ENCODE assay signal across 10 mouse cellular contexts in genomic region chr9:48361815-48362631, GRCm38 (mm10). TPM values are rescaled to one million over a fixed set of nuclear protein-coding genes. Genes with fewer than 3 reads are reported as not detected.
A peak's percentile ranks its signal among the peaks of the same experiment; 100 is the strongest.
DNase-seq lines count a peak whose midpoint lies in the region; ATAC-seq lines count a peak whose summit lies in the region.
"Had no signal": no experiment of that assay in that cellular context is flagged by ENCODE, and none has a peak within 500 bp of the region (broad histone marks: within the 10 kb centered on the region; RNA-seq: fewer than 3 reads in every experiment).

No protein-coding gene starts in this region.

- no peak overlapping the region for H3K27ac ChIP-seq in forebrain, embryonic 14.5 days (ENCODE audit: low read depth, low read length)
- H3K27ac ChIP-seq in forebrain, embryonic 16.5 days (ENCODE audit: low read length): no peak overlapping the region
- H3K27ac ChIP-seq in midbrain, embryonic 14.5 days (replicated peaks; ENCODE audit: low read depth, low read length): 0 out of 2 replicates have a peak overlapping the region, but pooled peaks have one; percentile 26
- H3K27ac ChIP-seq in midbrain, embryonic 16.5 days (ENCODE audit: low read length): no peak overlapping the region
- H3K27ac ChIP-seq in stomach, embryonic 16.5 days (ENCODE audit: low read length): no peak overlapping the region
- no peak overlapping the region for H3K27ac ChIP-seq in midbrain, embryonic 10.5 days (replicated peaks)

- no peaks in the 10 kb centered on the region for H3K9me3 ChIP-seq in forebrain, embryonic 14.5 days (replicated peaks; ENCODE audit: control insufficient read depth, low read length)
- no peaks in the 10 kb centered on the region for H3K9me3 ChIP-seq in forebrain, embryonic 16.5 days (ENCODE audit: control insufficient read depth, low read length)
- no peaks in the 10 kb centered on the region for H3K9me3 ChIP-seq in midbrain, embryonic 14.5 days (ENCODE audit: control insufficient read depth, low read length)
- no peaks in the 10 kb centered on the region for H3K9me3 ChIP-seq in midbrain, embryonic 16.5 days (replicated peaks; ENCODE audit: control insufficient read depth, low read length, poor library complexity, severe bottlenecking)
- no peaks in the 10 kb centered on the region for H3K9me3 ChIP-seq in stomach, embryonic 16.5 days (replicated peaks; ENCODE audit: control insufficient read depth, low read length)
- no peaks in the 10 kb centered on the region for H3K9me3 ChIP-seq in midbrain, embryonic 10.5 days (replicated peaks)

- H3K36me3 ChIP-seq in forebrain, embryonic 14.5 days (ENCODE audit: control insufficient read depth, insufficient read depth, low read length): no peaks in the 10 kb centered on the region
- no peaks in the 10 kb centered on the region for H3K36me3 ChIP-seq in forebrain, embryonic 16.5 days (ENCODE audit: control insufficient read depth, insufficient read depth)
- H3K36me3 ChIP-seq in midbrain, embryonic 14.5 days (ENCODE audit: control insufficient read depth, insufficient read depth, low read length): no peaks in the 10 kb centered on the region
- no peaks in the 10 kb centered on the region for H3K36me3 ChIP-seq in midbrain, embryonic 16.5 days (ENCODE audit: control insufficient read depth, insufficient read depth, low read length)
- no peaks in the 10 kb centered on the region for H3K36me3 ChIP-seq in stomach, embryonic 16.5 days (ENCODE audit: control insufficient read depth, insufficient read depth, low read length)
- H3K36me3 ChIP-seq in midbrain, embryonic 10.5 days: no peaks in the 10 kb centered on the region

- DNase-seq in forebrain, embryonic 14.5 days (ENCODE audit: low spot score): peak; percentile 51
- DNase-seq in midbrain, embryonic 14.5 days: no peak
- DNase-seq in liver: peak; percentile 87
- no peak for DNase-seq in frontal cortex, postnatal 14 days (ENCODE audit: low spot score in 2 of 2)
- no peak for DNase-seq in midbrain, embryonic 10.5 days (ENCODE audit: low spot score)
- DNase-seq: cerebellum, postnatal 25 days had no signal

- WGBS in forebrain, embryonic 14.5 days: 63% methylated on average over 14 of the region's 14 CpGs
- WGBS in forebrain, embryonic 16.5 days: 51% methylated on average over 14 of the region's 14 CpGs
- 64% methylated on average over 14 of the region's 14 CpGs for WGBS in midbrain, embryonic 14.5 days
- 60% methylated on average over 14 of the region's 14 CpGs for WGBS in midbrain, embryonic 16.5 days
- 71% methylated on average over 14 of the region's 14 CpGs for WGBS in stomach, embryonic 16.5 days
- 72% methylated on average over 14 of the region's 14 CpGs for WGBS in midbrain, embryonic 10.5 days

- H3K9ac ChIP-seq in forebrain, embryonic 14.5 days (ENCODE audit: low read length): no peak overlapping the region
- H3K9ac ChIP-seq in forebrain, embryonic 16.5 days (replicated peaks; ENCODE audit: low read depth, low read length): no peak overlapping the region
- no peak overlapping the region for H3K9ac ChIP-seq in midbrain, embryonic 14.5 days (replicated peaks; ENCODE audit: low read length)
- H3K9ac ChIP-seq in midbrain, embryonic 16.5 days (ENCODE audit: low read depth, low read length): no peak overlapping the region
- no peak overlapping the region for H3K9ac ChIP-seq in stomach, embryonic 16.5 days (ENCODE audit: low read length)

- H3K4me2 ChIP-seq in forebrain, embryonic 14.5 days (ENCODE audit: low read length): no peak overlapping the region
- no peak overlapping the region for H3K4me2 ChIP-seq in forebrain, embryonic 16.5 days (ENCODE audit: low read length)
- no peak overlapping the region for H3K4me2 ChIP-seq in midbrain, embryonic 14.5 days (ENCODE audit: low read length)
- no peak overlapping the region for H3K4me2 ChIP-seq in midbrain, embryonic 16.5 days (ENCODE audit: low read length)
- no peak overlapping the region for H3K4me2 ChIP-seq in stomach, embryonic 16.5 days (ENCODE audit: low read depth, low read length)

- H3K4me3 ChIP-seq in forebrain, embryonic 14.5 days (ENCODE audit: low read depth, low read length): no peak overlapping the region
- no peak overlapping the region for H3K4me3 ChIP-seq in forebrain, embryonic 16.5 days (replicated peaks; ENCODE audit: low read length)
- H3K4me3 ChIP-seq in midbrain, embryonic 14.5 days (replicated peaks; ENCODE audit: low read depth, low read length): no peak overlapping the region
- H3K4me3 ChIP-seq in midbrain, embryonic 16.5 days (ENCODE audit: low read depth, low read length): no peak overlapping the region
- no peak overlapping the region for H3K4me3 ChIP-seq in stomach, embryonic 16.5 days (replicated peaks; ENCODE audit: low read length)
- no peak overlapping the region for H3K4me3 ChIP-seq in midbrain, embryonic 10.5 days

- ATAC-seq in forebrain, embryonic 14.5 days: no peak
- no peak for ATAC-seq in forebrain, embryonic 16.5 days
- ATAC-seq in midbrain, embryonic 14.5 days (ENCODE audit: low FRiP score, low TSS enrichment): no peak
- ATAC-seq in midbrain, embryonic 16.5 days: no peak
- peak; percentile 73 for ATAC-seq in stomach, embryonic 16.5 days (ENCODE audit: insufficient read depth, low FRiP score)
- ATAC-seq: Patski had no signal

- H3K27me3 ChIP-seq in forebrain, embryonic 14.5 days (replicated peaks; ENCODE audit: control insufficient read depth, insufficient read depth, low read length): no peaks in the 10 kb centered on the region
- no peaks in the 10 kb centered on the region for H3K27me3 ChIP-seq in forebrain, embryonic 16.5 days (replicated peaks; ENCODE audit: control insufficient read depth, insufficient read depth, low read length)
- no peaks in the 10 kb centered on the region for H3K27me3 ChIP-seq in midbrain, embryonic 14.5 days (ENCODE audit: control insufficient read depth, insufficient read depth, low read length)
- no peaks in the 10 kb centered on the region for H3K27me3 ChIP-seq in midbrain, embryonic 16.5 days (ENCODE audit: control insufficient read depth, insufficient read depth, low read depth, low read length)
- no peaks in the 10 kb centered on the region for H3K27me3 ChIP-seq in stomach, embryonic 16.5 days (ENCODE audit: control insufficient read depth, insufficient read depth, low read length)
- H3K27me3 ChIP-seq in midbrain, embryonic 10.5 days (ENCODE audit: low read depth, poor library complexity, severe bottlenecking): no peaks in the 10 kb centered on the region
- H3K27me3 ChIP-seq: Patski had no signal

- no peaks in the 10 kb centered on the region for H3K4me1 ChIP-seq in forebrain, embryonic 14.5 days (ENCODE audit: control insufficient read depth, insufficient read depth, low read length)
- peaks cover 7% of the 10 kb centered on the region; the same call in 1 of the 2 replicates for H3K4me1 ChIP-seq in forebrain, embryonic 16.5 days (replicated peaks; ENCODE audit: control insufficient read depth, insufficient read depth, low read length)
- H3K4me1 ChIP-seq in midbrain, embryonic 14.5 days (ENCODE audit: control insufficient read depth, insufficient read depth, low read length): no peaks in the 10 kb centered on the region
- peaks cover 3% of the 10 kb centered on the region; the same call in 1 of the 2 replicates for H3K4me1 ChIP-seq in midbrain, embryonic 16.5 days (ENCODE audit: control insufficient read depth, insufficient read depth, low read length)
- no peaks in the 10 kb centered on the region for H3K4me1 ChIP-seq in stomach, embryonic 16.5 days (ENCODE audit: control insufficient read depth, insufficient read depth, low read length)
- 0 out of 2 replicates have a peak, but pooled peaks cover 5% of the 10 kb centered on the region for H3K4me1 ChIP-seq in midbrain, embryonic 10.5 days

RNA-seq across cellular contexts. Expression of gene Nxpe2, which starts 8.8 kb away (rescaled TPM):
- polyA plus RNA-seq in forebrain, embryonic 14.5 days (2014; fragmentation: Nextera tagmentation; extraction: Ambion mirVana): 0.26 and 0.53 TPM in 2 replicates
- polyA plus RNA-seq in forebrain, embryonic 16.5 days (2015; fragmentation: Nextera tagmentation; extraction: Ambion mirVana): 0.16 and 0.28 TPM in 2 replicates
- 0.34 and 0.58 TPM in 2 replicates for polyA plus RNA-seq in midbrain, embryonic 14.5 days (2014; fragmentation: Nextera tagmentation; extraction: Ambion mirVana)
- polyA plus RNA-seq in midbrain, embryonic 16.5 days (2015; fragmentation: Nextera tagmentation; extraction: Ambion mirVana): 0.48 and 0.50 TPM in 2 replicates
- polyA plus RNA-seq in stomach, embryonic 16.5 days (2015; fragmentation: Nextera tagmentation; extraction: Ambion mirVana): 5.7 and 6.7 TPM in 2 replicates
- 0.76 and 0.96 TPM in 2 replicates for polyA plus RNA-seq in midbrain, embryonic 10.5 days (2016; fragmentation: Nextera tagmentation; extraction: Ambion mirVana)

Comparison
In these comparisons a context has a peak if more than half of its experiments do, and no peak if none do; other contexts are left out.
1. DNase-seq: peak in forebrain, embryonic 14.5 days (single experiment) and liver (single experiment); none in midbrain, embryonic 14.5 days (single experiment), frontal cortex, postnatal 14 days (0 of 2) and midbrain, embryonic 10.5 days (single experiment).